Mouse (Mus musculus) large intestine, adult 2 months (tissue): Measurements from ENCODE around the gene Pde8a. TPM values are rescaled to one million over a fixed set of nuclear protein-coding genes. Genes with fewer than 3 reads are reported as not detected.
"Not testable (repeated sequence)": the region's sequence is repeated elsewhere in the genome, so short reads cannot be mapped to it uniquely, and the experiment has no call there.

Experiments
- DNase-seq: peaks from one replicate; pipeline ENCODE4 v3.0.0-alpha.2; 2012; ENCODE audit warnings: low read depth, low spot score
- WGBS: fragments of 180-500 bp; shearing (Covaris S2); methylation state at CpG from one replicate; pipeline ENCODE4 v1.1.7; 2018; 5-methylcytosine and 5-hydroxymethylcytosine counted together
- polyA plus RNA-seq: library from polyadenylated mRNA; depleted of rRNA; stranded (reverse); fragments of >200 nt; gene quantifications from 2 replicates; pipeline ENCODE4 v1.2.3, GENCODE M21; 2012; rRNA removed

Pde8a gene
- 3.3 and 3.4 TPM in 2 replicates for polyA plus RNA-seq

DNA sequence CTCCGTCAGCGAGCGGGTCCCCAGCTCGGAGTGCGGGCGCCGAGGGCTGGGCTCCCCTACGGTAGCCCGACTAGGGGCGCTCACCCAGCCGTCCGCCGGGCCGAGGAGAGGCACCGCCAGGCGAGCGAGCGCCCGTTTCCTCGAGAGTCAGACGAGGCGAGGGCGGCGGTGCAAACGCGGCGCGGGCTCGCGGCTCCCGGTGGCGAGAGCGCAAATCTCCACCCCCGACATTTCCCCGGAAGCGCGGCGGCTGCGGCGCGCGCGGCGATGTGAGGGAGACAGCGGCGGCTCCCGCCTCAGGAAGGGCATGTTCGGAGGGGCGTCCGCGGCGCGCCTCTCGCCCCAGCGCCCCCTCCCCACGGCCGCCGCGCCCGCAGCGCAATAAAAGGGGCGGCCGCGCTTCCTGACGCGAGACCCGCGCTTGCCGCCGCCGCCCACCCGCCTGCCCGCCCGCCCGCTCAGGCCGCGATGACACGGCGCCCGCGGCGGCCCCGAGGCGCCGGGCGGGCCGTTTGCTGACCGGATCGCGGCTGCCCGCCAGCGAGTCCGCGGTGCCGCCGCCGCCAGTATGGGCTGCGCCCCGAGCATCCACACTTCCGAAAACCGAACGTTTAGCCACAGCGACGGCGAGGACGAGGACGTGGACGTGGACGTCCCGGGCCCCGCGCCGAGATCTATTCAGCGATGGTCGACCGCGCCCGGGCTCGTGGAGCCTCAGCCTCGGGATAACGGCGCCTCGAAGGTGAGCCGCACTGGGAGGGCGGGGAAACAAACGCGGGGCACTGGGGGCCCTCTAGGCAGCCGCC, at the start of gene Pde8a:
TSS of gene Pde8a (plus strand) at position 250 of the 806 bp plus-strand sequence.
- WGBS: under 1% methylated on average over 125 of the region's 128 CpGs
- no peak for DNase-seq

DNA sequence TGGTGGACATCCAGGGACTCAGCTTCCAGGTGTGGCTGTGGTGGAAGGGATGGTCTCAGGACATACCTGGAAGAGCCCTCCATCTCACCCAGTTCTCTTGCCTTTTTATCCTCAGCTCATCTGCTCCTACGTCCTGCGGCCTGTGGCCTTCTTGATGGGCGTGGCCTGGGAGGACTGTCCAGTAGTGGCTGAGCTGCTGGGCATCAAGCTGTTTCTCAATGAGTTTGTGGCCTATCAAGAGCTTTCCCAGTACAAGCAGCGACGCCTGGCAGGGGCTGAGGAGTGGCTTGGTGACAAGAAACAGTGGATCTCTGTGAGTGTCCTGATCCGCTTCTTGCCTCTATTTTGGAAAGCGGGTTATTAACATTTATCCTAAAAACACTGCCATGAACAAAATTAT, 49.0 kb upstream of the Pde8a start:
- 80% methylated on average over 7 of the region's 7 CpGs for WGBS
- DNase-seq: no peak

DNA sequence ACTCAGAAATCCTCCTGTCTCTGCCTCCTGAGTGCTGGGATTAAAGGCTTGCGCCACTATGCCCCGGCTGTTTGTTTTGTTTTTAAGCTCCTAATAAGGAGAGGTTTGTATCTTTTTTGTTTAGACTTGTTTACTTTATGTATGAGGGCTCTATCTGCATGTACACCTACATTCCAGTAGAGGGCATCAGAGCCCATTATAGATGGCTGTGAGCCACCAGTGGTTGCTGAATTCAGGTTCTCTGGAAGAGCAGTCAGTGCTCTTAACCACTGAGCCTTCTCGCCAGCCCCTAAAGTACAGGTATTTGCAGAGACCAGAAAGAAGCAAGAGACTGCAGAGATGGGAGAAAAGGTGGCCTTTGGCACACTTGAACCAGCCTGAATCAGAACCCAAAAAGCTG, 46.3 kb upstream of the Pde8a start:
- peak; percentile 10 for DNase-seq
- WGBS: 32% methylated on average over 3 of the region's 3 CpGs

DNA sequence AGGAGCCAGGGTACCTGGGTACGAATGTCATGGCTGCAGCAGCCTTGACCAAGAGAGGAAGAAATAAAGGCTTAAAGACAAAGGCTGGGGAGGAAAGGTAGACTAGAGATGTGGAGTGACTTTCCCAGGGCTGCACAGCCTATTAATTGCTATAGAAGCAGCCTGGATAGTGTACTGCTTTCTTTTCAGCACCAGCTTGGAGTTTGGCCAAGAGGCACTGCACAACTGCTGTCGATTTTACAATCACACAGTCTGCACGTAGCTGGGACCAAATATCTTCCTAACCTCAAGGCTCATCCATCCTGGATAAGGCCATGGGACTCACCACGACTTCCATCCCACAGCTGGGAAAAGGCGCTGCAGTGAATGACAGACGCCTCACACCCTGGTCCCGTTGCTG, 44.0 kb upstream of the Pde8a start:
- no peak for DNase-seq
- 62% methylated on average over 7 of the region's 7 CpGs for WGBS

DNA sequence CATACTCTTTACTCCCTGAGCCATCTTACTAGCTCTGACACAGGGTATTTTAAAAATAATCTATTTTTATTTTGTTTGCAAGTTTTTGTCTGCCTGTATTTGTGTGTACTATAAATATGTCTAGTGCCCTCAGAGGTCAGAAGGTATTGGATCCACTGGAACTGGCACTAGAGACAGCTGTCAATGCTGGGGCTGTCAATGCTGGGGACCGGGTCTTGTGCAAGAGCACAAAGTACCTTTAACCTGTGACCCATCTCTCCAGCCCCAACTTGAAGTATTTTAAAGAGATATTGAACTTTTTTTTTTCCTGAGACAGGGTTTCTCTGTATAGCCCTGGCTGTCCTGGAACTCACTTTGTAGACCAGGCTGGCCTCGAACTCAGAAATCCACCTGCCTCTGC, 39.5 kb upstream of the Pde8a start:
- 96% methylated on average over 2 of the region's 2 CpGs for WGBS
- DNase-seq: no peak

DNA sequence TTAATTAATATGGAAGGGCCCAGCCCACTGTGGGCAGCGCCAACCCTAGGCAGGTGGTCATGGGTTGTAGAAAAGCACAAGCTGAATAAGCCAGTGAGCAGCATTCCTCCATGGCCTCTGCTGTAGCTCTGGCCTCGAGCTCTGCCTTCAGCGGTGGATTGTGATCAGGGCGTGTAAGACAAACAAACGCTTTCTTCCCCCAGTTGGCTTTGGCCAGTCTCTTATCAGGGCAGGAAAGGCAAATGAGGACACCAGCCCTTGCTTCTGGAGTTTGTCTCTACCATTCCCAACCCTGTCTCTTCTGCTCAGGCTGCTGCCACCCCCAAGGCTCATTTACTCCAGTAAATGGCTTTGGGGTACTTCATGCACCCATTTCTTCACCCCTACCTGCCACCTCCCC, 38.7 kb upstream of the Pde8a start:
- 44% methylated on average over 5 of the region's 5 CpGs for WGBS
- DNase-seq: no peak

DNA sequence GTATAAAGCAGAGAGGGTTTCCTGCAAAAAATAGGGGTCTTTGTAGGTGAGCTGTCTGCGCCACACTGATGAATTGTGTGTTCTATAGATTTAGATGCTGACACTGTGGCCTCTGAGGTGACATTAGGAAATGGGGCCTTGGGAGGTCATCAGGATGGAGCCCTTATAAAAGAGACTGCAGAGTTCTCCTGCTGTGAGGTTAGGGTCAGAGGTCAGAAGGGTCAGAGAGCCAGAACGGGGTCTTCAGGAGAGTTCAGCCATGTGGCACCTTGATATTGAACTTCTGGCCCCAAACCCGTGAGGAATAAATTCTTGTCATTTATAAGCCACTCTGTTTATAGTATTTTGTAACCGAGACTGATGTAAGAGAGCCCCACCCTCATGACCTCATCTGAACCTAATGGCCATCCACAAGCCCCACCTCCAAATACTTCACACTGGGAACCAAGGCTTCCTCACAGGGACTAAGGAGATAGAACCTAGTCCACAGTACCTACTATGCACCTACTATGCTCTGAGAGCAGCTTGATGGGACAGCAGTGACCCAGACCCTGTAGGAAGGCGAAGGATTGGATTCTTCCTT, 37.1 kb upstream of the Pde8a start:
- DNase-seq: no peak
- 45% methylated on average over 5 of the region's 5 CpGs for WGBS

DNA sequence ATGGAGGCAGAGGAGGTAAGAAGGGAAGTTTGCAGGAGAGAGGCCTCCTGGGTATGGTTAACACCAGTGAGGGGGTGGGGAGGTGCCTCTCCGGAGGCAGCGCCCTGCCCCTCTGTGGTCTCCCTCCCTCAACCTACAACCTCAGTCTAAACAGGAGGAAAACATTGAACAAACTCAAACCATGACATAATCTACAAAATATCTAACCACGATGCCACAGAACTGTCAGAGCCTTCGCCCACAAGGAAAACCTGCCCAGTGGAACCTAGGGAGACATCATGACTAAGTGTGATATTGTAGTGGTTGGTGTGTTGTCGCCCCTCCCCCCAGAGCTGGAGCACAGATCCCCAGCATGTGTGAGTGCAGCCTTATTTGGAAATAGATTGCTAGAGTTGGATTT, 33.9 kb upstream of the Pde8a start:
- DNase-seq: no peak

DNA sequence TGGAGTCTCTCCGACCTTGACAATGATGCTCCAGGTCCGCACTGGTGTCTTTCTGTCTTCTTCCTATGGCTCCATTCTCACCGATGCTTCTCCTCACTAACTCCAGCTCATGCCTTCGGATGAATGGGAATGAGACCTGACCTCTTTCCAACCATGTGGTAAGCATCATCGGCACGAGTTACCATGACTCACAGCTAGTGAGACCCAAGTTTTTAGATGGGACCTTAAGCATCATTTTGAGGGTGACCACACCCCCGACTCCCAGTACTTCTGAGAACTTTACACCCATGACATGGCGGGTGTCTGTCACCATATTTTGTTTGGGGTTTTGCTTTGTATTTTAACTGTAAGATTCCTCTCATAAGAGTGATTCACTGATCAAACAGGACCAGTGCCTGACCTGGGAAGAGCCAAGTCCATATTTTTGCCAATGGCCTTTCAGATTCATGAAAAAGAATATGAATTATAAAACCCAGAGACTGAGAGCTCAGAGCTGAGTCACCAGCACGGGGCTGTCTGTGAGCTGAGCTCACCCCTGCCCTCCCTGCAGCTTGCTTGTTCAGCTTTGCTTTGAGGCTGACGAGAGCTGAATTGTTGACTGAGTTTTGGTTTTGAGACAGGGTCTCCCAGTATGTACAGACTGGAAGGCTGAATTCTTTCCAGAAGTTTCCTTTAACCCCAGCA, 30.8 kb upstream of the Pde8a start:
- DNase-seq: no peak
- WGBS: 70% methylated on average over 10 of the region's 10 CpGs

More for the DNA sequence above, 33.9 kb upstream of the Pde8a start:
- WGBS: 72% methylated on average over 5 of the region's 5 CpGs

DNA sequence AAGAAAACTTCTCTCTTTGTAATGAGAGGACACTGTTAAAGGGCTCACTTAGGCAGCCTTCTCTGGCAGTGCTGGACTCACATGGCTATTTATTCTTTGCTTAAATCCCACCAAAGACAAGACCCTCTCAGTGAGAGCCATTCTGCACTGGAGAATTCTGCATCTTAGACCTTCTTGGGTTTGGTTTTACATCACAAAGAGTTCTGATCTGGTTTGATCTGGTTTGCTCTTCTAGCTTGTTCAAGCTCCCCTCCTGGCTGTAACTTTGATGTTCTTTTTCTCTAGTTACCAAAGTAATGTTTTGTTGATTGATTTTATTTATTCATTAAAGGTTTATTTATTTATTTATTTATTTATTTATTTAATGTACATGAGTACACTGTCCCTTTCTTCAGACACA, 30.2 kb upstream of the Pde8a start:
- DNase-seq: no peak

DNA sequence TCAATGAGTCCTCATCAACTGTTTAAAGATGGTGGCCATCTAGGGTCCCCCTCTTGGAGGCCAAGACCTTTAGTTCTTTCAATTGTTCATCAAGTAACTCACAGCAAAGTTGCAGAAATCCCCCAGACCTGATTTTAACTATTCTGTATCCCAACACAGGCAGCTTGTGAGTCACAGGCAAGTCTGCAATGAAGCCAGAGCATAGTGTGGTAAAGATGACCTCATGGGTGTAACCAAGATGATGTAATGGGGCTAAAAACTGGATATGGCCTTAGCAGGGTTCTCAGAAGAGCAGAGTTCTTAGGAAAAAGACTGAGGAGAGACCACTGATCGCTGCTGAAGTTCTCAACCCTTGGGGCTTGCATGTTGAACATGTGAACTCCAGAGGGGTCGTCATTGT, 29.3 kb upstream of the Pde8a start:
- 89% methylated on average over 2 of the region's 2 CpGs for WGBS

DNA sequence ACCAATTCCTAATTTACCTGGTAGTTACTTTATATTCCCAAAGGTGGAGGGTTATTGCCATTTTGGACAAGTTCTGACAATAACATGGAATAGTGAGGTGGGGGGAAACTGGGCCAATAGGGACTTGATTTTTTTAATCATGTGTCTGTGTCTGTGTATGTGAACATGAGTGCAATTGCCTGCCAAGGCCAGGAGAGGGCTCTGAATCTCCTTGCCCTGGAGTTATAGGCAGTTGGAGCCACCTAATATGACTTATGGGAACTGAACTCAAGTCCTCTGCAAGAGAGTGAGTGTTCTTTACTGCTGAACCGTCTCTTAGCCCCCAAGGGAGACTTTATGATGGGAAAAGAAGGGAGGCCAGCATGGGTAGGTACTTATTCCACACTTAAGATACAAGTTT, 28.7 kb upstream of the Pde8a start:
- WGBS: 93% methylated on average over 1 of the region's 1 CpGs
- no peak for DNase-seq

More for the DNA sequence above, 29.3 kb upstream of the Pde8a start:
- DNase-seq: no peak

DNA sequence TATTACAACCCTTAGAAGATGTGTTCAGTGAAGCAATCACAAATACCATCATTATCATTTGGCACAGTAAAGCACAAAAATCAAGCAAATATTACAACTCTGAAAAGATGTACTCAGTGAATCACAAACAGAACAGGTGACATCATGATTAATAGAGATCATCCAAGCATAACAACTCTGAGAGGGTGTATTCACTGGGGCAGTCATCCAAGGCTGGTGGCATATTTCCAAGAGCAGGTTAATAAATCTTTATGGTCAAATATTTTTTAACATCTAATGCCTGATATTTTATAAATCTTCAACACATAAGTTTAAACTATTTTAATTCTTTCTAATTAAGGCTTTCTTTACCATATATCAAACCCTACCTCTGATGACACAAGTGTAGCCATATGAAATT, 27.4 kb upstream of the Pde8a start:
- DNase-seq: not testable (repeated sequence)

DNA sequence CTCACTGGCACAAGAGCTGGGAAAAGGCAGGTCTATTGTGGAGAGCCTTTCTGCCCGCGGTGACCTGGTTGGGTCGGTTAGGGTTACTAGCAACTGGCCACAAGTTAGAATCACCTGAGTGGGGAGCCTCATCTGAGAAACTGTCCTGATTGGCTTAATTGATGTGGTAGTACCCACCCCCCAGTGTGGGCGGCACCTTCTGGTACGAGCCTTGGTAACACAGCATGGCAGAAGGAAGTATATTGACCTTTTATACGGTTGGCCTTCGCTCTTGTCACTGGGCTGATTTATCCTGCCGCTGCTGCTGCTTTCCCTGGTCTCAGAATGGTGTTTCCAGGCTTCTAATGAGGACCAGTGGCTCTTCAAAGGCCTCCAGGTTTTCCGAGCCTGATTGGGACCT, 24.2 kb upstream of the Pde8a start:
- whole genome bisulfite sequencing: 60% methylated on average over 9 of the region's 9 CpGs
- no peak for DNase-seq

DNA sequence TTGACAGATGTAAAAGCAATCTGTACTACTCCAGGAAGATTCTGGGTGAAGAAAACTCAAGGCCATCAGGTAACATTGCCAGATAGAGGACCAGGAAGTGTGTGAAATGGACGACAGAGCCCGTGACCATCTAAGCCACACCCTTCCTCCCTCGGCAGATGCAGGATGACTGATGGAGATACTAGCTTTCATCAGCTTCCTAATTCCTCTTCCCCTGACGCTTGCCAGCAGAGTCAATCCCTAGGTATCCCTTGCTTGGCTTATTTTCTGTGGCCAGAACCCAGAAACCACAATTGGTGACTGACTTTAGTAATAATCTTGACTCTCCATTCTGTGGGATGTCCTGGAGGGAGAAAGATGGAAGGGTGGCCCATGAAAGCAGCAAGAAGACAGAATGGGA, 17.9 kb upstream of the Pde8a start:
- 30% methylated on average over 4 of the region's 4 CpGs for WGBS
- DNase-seq: no peak

DNA sequence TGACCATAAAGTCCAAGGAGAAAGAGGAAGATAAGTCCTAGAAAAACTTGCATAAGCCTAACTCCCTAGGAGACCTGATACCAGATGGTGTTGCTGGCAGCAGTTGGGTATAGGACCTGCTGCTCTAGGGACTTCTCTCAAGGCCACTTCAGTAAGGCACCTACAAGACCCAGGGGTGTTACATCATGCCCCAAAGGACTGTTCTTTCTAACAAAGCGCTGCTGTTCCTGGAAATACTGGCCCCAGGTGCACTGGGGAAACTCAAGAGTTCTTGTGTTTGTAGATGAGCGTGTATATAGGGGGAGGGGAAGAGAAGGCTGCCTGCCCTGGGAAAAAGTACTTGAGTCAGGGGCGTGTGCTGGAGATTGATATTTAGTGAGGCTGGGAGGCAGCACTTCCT, 16.6 kb upstream of the Pde8a start:
- DNase-seq: no peak
- WGBS: 36% methylated on average over 3 of the region's 3 CpGs

DNA sequence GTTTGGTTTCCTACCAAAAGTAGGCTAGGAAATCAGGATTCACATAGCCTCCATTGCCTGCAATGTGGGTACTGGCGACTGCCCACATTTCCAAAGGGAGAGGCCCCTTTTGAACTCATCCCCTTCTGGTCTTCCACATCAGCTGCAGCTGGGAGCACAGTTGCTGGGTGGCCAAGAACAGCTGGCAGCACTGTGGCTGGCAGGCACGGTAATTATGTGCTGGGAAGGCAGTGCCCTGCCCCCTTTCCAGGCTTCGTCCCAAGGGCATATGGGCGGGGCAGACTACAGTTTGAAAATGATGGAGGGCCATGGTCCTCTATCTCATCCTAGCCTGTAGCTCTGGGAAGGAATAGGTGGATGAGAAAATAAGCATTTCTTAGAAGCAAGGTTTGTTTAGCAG, 14.9 kb upstream of the Pde8a start:
- no peak for DNase-seq
- WGBS: 26% methylated on average over 4 of the region's 4 CpGs

DNA sequence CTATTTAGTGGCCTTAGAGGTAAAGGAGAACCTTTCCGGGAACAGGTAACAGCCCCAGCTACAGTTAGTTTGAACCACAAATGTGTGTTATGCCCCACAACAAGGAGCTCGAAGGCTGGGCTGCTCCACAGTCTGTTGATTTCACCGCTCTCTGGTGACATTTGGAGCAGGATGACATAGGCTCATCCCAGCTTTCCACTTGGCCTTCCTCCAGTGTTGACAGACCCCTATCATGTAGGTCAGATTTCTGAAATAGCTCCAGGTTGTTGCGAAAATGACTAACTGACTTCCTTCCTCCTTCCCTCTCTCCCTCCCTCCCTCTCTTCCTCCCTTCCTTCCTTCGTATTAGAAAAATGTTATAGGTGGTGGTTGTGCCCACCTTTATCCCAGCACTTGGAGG, 14.3 kb upstream of the Pde8a start:
- no peak for DNase-seq
- 41% methylated on average over 5 of the region's 5 CpGs for WGBS

DNA sequence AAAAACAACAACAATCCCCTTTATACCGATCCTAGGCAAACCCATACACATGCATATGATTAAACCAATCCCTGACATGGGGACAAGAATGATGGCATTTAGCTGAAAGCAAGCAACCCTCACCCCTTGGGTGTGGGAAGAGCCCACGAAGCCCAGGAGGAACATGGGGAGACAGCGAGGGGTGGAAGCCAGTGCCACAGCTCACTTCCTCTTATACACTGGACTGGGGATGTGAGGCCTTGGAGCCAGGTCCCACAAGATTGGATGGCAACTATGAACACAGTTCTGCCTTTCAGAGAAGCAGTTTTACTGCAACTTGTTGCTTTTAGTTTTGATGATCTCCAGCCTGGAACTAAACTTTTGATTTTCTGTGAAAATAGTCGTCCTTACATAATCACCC, 13.6 kb upstream of the Pde8a start:
- WGBS: 56% methylated on average over 4 of the region's 4 CpGs
- no peak for DNase-seq

DNA sequence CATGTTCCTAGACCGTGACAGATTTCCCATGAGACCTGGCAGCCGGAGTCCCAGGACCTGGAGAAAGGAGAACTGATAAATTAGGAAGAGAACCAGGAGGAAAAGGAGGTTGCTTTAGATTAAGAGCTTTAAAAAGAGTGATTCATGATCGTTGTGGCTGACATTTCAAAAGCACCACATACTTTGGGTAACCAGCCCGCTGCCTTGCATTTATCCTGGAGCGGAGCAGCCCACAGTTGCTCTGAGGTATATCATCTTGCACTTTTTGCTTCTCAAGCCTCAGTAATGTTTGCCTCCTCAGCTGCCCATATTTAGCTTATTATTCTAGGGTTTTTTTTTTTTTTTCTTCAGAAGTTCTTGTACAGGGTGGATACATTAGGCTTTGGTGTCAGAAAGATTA, 11.0 kb upstream of the Pde8a start:
- no peak for DNase-seq
- WGBS: 73% methylated on average over 5 of the region's 5 CpGs

DNA sequence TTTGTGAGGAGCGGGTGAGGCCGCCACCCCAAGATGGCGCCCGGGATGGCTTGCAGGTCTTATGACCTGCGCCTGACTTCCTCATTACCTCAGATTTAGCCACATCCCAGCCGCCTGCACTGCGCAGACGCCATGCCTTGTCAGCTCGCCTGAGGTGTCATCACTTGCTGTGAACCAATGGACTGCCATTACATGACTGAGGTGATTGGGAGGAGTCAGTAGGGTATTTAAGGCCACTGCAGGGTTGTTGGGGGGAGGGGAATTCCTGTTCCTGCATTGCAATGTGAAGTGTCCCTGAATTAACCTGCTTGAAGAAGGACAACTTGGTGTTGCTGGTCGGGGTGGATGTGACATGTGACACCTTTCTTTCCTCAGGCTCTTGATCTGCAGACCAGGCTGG, 9.8 kb upstream of the Pde8a start:
- DNase-seq: not testable (repeated sequence)
- WGBS: 85% methylated on average over 10 of the region's 10 CpGs
